Mouse (Mus musculus) CH12.LX (cell line): ENCODE measurements around the gene Ms4a1. TPM values are rescaled to one million over a fixed set of nuclear protein-coding genes. Genes with fewer than 3 reads are reported as not detected.

Experiments used
- DNase-seq: peaks from one replicate; pipeline ENCODE4 v3.0.0-alpha.2; 2013; ENCODE audit errors: extremely low read depth
- H3K27ac ChIP-seq: 2 replicates; pipeline ENCODE4 v1.5.1; 2012; ENCODE audit warnings: low read depth, mild to moderate bottlenecking, control low read depth, moderate library complexity; ENCODE audit not compliant: insufficient read depth
- H3K27me3 ChIP-seq: replicated peaks from 2 replicates; pipeline ENCODE3; 2012; ENCODE audit warnings: inconsistent platforms
- H3K36me3 ChIP-seq, 2 experiments: replicated peaks in 1 of 2; 2 replicates each; pipeline versions ENCODE3 to v1.6.1; 2012; ENCODE audit warnings: inconsistent platforms in 1 of 2, low read length in 1 of 2, mild to moderate bottlenecking in 1 of 2, mixed read lengths in 1 of 2, moderate library complexity in 1 of 2; ENCODE audit not compliant: control insufficient read depth in 1 of 2, insufficient read depth in 1 of 2
- H3K4me1 ChIP-seq, 2 experiments: 2 replicates each; pipeline ENCODE4 v1.6.1; 2012; ENCODE audit warnings: inconsistent platforms in 1 of 2, moderate library complexity in 1 of 2; ENCODE audit not compliant: insufficient read depth in 2 of 2, control insufficient read depth in 1 of 2
- H3K4me2 ChIP-seq: 2 replicates; pipeline ENCODE4 v1.6.1; 2012; ENCODE audit warnings: low read depth, mild to moderate bottlenecking, control low read depth; ENCODE audit not compliant: poor library complexity, insufficient read depth, severe bottlenecking
- H3K4me3 ChIP-seq, 3 experiments: fragments of 150-350 bp in 1 of 3; sonication (generic) in 1 of 3; replicated peaks in 1 of 3; 2 replicates each; pipeline versions ENCODE3 to v1.5.1; 2011 to 2012; ENCODE audit warnings: low read depth in 2 of 3, low read length in 2 of 3, mild to moderate bottlenecking in 2 of 3, moderate library complexity in 2 of 3, control low read depth in 1 of 3, improper control_type of control experiment in 1 of 3, inconsistent platforms in 1 of 3, mixed read lengths in 1 of 3; ENCODE audit not compliant: poor library complexity in 1 of 3
- H3K79me2 ChIP-seq: replicated peaks from 2 replicates; pipeline ENCODE4 v1.6.1; 2012; ENCODE audit warnings: mild to moderate bottlenecking, moderate library complexity; ENCODE audit not compliant: control insufficient read depth, poor library complexity, insufficient read depth, severe bottlenecking; ENCODE audit errors: extremely low read depth
- H3K9ac ChIP-seq: 2 replicates; pipeline ENCODE4 v1.6.1; 2012; ENCODE audit warnings: low read depth, mild to moderate bottlenecking, control low read depth, moderate library complexity; ENCODE audit not compliant: insufficient read depth
- H3K9me3 ChIP-seq: replicated peaks from 2 replicates; pipeline ENCODE3; 2012; ENCODE audit warnings: low read length, inconsistent platforms, mixed read lengths
- BHLHE40 ChIP-seq: IDR thresholded peaks from 2 replicates; pipeline ENCODE4 v1.6.1; 2011; ENCODE audit warnings: mild to moderate bottlenecking, low read depth, low read length, improper control_type of control experiment
- CHD1 ChIP-seq: IDR thresholded peaks from 2 replicates; pipeline ENCODE4 v1.6.1; 2012; ENCODE audit warnings: low read depth, low read length, improper control_type of control experiment, inconsistent platforms
- CHD2 ChIP-seq: IDR thresholded peaks from 2 replicates; pipeline ENCODE4 v1.6.1; 2011; ENCODE audit warnings: low read length, improper control_type of control experiment
- CTCF ChIP-seq, 2 experiments: IDR thresholded peaks in 1 of 2; conservative IDR thresholded peaks in 1 of 2; 2 replicates each; pipeline ENCODE4 v1.5.1; 2011 to 2012; ENCODE audit warnings: low read depth in 2 of 2, low read length in 2 of 2, improper control_type of control experiment in 1 of 2, inconsistent platforms in 1 of 2, mild to moderate bottlenecking in 1 of 2, moderate library complexity in 1 of 2
- ELF1 ChIP-seq: IDR thresholded peaks from 2 replicates; pipeline ENCODE4 v1.6.1; 2014; ENCODE audit warnings: low read depth, mild to moderate bottlenecking, inconsistent platforms, low read length, improper control_type of control experiment
- EP300 ChIP-seq: IDR thresholded peaks from 2 replicates; pipeline ENCODE4 v1.6.1; 2011; ENCODE audit warnings: low read length, improper control_type of control experiment
- ETS1 ChIP-seq: conservative IDR thresholded peaks from 2 replicates; pipeline ENCODE4 v1.6.1; 2012; ENCODE audit warnings: low read depth, mild to moderate bottlenecking, inconsistent platforms, low read length, improper control_type of control experiment, moderate library complexity
- GABPA ChIP-seq: IDR thresholded peaks from 2 replicates; pipeline ENCODE4 v1.6.1; 2012; ENCODE audit warnings: low read depth, low read length, improper control_type of control experiment, inconsistent platforms; ENCODE audit not compliant: insufficient replicate concordance
- HCFC1 ChIP-seq: IDR thresholded peaks from 2 replicates; pipeline ENCODE4 v1.6.1; 2012; ENCODE audit warnings: low read depth, mild to moderate bottlenecking, inconsistent platforms, low read length, improper control_type of control experiment
- IRF4 ChIP-seq: IDR thresholded peaks from 2 replicates; pipeline ENCODE4 v1.6.1; 2014; ENCODE audit warnings: low read depth, mild to moderate bottlenecking, inconsistent platforms, low read length, improper control_type of control experiment
- JUN ChIP-seq: IDR thresholded peaks from 2 replicates; pipeline ENCODE4 v1.6.1; 2011; ENCODE audit warnings: low read depth, mild to moderate bottlenecking, low read length, improper control_type of control experiment, moderate library complexity; ENCODE audit not compliant: insufficient read depth
- JUND ChIP-seq: conservative IDR thresholded peaks from 2 replicates; pipeline ENCODE4 v1.6.1; 2011; ENCODE audit warnings: low read depth, low read length, improper control_type of control experiment
- KAT2A ChIP-seq: IDR thresholded peaks from 2 replicates; pipeline ENCODE4 v1.6.1; 2012; ENCODE audit warnings: low read length, improper control_type of control experiment, inconsistent platforms; ENCODE audit not compliant: insufficient replicate concordance
- MAFK ChIP-seq: IDR thresholded peaks from 2 replicates; pipeline ENCODE4 v1.6.1; 2011; ENCODE audit warnings: low read length, improper control_type of control experiment; ENCODE audit not compliant: insufficient replicate concordance
- MAX ChIP-seq: IDR thresholded peaks from 2 replicates; pipeline ENCODE4 v1.6.1; 2011; ENCODE audit warnings: low read length, improper control_type of control experiment
- MAZ ChIP-seq: IDR thresholded peaks from 2 replicates; pipeline ENCODE4 v1.6.1; 2012; ENCODE audit warnings: low read depth, mild to moderate bottlenecking, inconsistent platforms, low read length, improper control_type of control experiment, moderate library complexity
- MEF2A ChIP-seq: IDR thresholded peaks from 2 replicates; pipeline ENCODE4 v1.6.1; 2014; ENCODE audit warnings: low read depth, mild to moderate bottlenecking, inconsistent platforms, low read length, improper control_type of control experiment, borderline replicate concordance
- MXI1 ChIP-seq: IDR thresholded peaks from 2 replicates; pipeline ENCODE4 v1.6.1; 2011; ENCODE audit warnings: mild to moderate bottlenecking, low read depth, low read length, improper control_type of control experiment
- MYC ChIP-seq: IDR thresholded peaks from 2 replicates; pipeline ENCODE4 v1.6.1; 2011; ENCODE audit warnings: low read depth, mild to moderate bottlenecking, improper control_type of control experiment, low read length
- PAX5 ChIP-seq: IDR thresholded peaks from 2 replicates; pipeline ENCODE4 v1.6.1; 2012; ENCODE audit warnings: low read length, inconsistent platforms, mixed read lengths
- RAD21 ChIP-seq: IDR thresholded peaks from 2 replicates; pipeline ENCODE4 v1.6.1; 2011; ENCODE audit warnings: low read depth, mild to moderate bottlenecking, low read length, improper control_type of control experiment, moderate library complexity
- SMC3 ChIP-seq: IDR thresholded peaks from 2 replicates; pipeline ENCODE4 v1.6.1; 2011; ENCODE audit warnings: low read depth, low read length, improper control_type of control experiment
- TCF12 ChIP-seq: IDR thresholded peaks from 2 replicates; pipeline ENCODE4 v1.6.1; 2014; ENCODE audit warnings: low read depth, mild to moderate bottlenecking, inconsistent platforms, low read length, improper control_type of control experiment
- USF1 ChIP-seq: IDR thresholded peaks from 2 replicates; pipeline ENCODE4 v1.6.1; 2014; ENCODE audit warnings: low read depth, mild to moderate bottlenecking, inconsistent platforms, low read length, improper control_type of control experiment
- ZC3H11A ChIP-seq: IDR thresholded peaks from 2 replicates; pipeline ENCODE4 v1.6.1; 2012; ENCODE audit warnings: low read depth, mild to moderate bottlenecking, inconsistent platforms, low read length, improper control_type of control experiment
- ZKSCAN1 ChIP-seq: IDR thresholded peaks from 2 replicates; pipeline ENCODE4 v1.6.1; 2012; ENCODE audit warnings: low read depth, inconsistent platforms, low read length, improper control_type of control experiment, borderline replicate concordance
- ZMIZ1 ChIP-seq: IDR thresholded peaks from 2 replicates; pipeline ENCODE4 v1.6.1; 2012; ENCODE audit warnings: low read depth, mild to moderate bottlenecking, inconsistent platforms, low read length, improper control_type of control experiment
- ZNF384 ChIP-seq: IDR thresholded peaks from 2 replicates; pipeline ENCODE4 v1.6.1; 2012; ENCODE audit warnings: low read depth, low read length, improper control_type of control experiment, inconsistent platforms
- dilution Hi-C: fragments of 300-500 bp; cut with MboI; formaldehyde crosslinking; loops from 2 replicates; pipeline ENCODE4 v1.14.3; 2020; ENCODE audit warnings: low sequenced_read_pairs; ENCODE audit not compliant: extremely low pct_unique_long_range_greater_than_20kb, extremely low pct_ligation_motif_present
- in situ Hi-C: fragments of 300-500 bp; cut with MboI; formaldehyde crosslinking; loops from 3 replicates; pipeline ENCODE4 v1.14.3; 2019; ENCODE audit warnings: low sequenced_read_pairs, low pct_ligation_motif_present, low pct_unique_long_range_greater_than_20kb, mixed read lengths
- polyA plus RNA-seq: library from polyadenylated mRNA; unstranded; fragments of >175 nt; gene quantifications from 2 replicates; pipeline ENCODE4 v1.2.1, GENCODE M21; 2012; ENCODE audit warnings: low read depth; ENCODE audit not compliant: insufficient read length
- total RNA-seq, 2 experiments: library from RNA; depleted of rRNA; stranded (reverse); fragments of 300-350 nt in 1 of 2; fragments of >200 nt in 1 of 2; gene quantifications; 2 replicates each; pipeline ENCODE4 v1.2.3; 2012 to 2014

Ms4a1 gene
- total and polyA plus RNA-seq, 3 experiments = 106 to 642 (median 387) TPM

- TF ChIP-seq SMC3 (no peak), MAZ (no peak)
Measured at GRCm38 (mm10) chr19:11244230-11244629, 21.8 kb downstream of the Ms4a1 start (continued).

DNA sequence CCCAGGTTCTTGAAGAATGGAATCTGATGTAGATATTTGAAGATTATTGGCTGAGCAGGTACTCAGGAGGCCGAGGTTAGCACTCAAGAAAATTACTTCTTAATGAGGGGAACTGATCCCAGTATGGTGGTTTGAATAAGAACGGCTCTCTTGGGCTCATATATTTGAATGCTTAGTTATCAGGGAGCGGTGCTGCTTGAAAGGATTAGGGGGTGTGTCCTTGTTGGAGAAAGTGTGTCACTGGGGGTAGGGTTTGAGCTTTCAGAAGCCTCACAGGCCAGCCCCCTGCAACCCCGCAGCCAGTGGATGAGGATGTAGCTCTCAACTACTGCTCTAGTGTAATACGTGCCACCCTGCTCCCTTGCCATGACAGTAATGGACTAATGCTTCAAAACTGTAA lies 23.5 kb downstream of the Ms4a1 start:
- TF ChIP-seq PAX5 (no peak), EP300 (no peak), JUN (no peak), SMC3 (no peak), HCFC1 (no peak), ZMIZ1 (no peak), JUND (no peak), CHD2 (no peak), ZNF384 (no peak), CHD1 (no peak), RAD21 (no peak), ZC3H11A (no peak), MAFK (no peak), CTCF (conservative IDR thresholded peaks at IDR 0.05 in 1 of 2, IDR thresholded peaks at IDR 0.05 in 1 of 2; ENCODE audit: low read depth in 2 of 2, low read length in 2 of 2) (no peak), MAX (no peak), MXI1 (no peak), IRF4 (no peak), MEF2A (no peak), KAT2A (no peak), BHLHE40 (no peak)
- TF ChIP-seq, all 38 proteins: peak for 0
- dilution Hi-C loops (no loop called here), in situ Hi-C loops (no loop called here)
- H3K79me2 ChIP-seq = no peaks in the 10 kb centered on the region
- no peak overlapping the region for H3K27ac ChIP-seq
- peaks cover 15 to 48% of the 10 kb centered on the region in 2 experiments for H3K4me1 ChIP-seq
- H3K9ac ChIP-seq = no peak overlapping the region
- peak; percentile 59 for DNase-seq
- no peak overlapping the region for H3K4me3 ChIP-seq
- H3K9me3 ChIP-seq = peaks cover 3% of the 10 kb centered on the region
- H3K36me3 ChIP-seq = no peaks in the 10 kb centered on the region
- no peak overlapping the region for H3K4me2 ChIP-seq
- H3K27me3 ChIP-seq = no peaks in the 10 kb centered on the region

- DNase-seq = no peak
- H3K4me2 ChIP-seq = no peak overlapping the region
- no peak overlapping the region for H3K9ac ChIP-seq
- H3K9me3 ChIP-seq = no peaks in the 10 kb centered on the region
- H3K27me3 ChIP-seq = no peaks in the 10 kb centered on the region
- in situ Hi-C loops = no loop called here
- no peaks in the 10 kb centered on the region for H3K79me2 ChIP-seq
- TF ChIP-seq ELF1 = no peak
- no peak for TF ChIP-seq EP300
- no peak for TF ChIP-seq JUND
- no peak for TF ChIP-seq MYC
- no peak for TF ChIP-seq IRF4
- no peak for TF ChIP-seq ZKSCAN1
- TF ChIP-seq RAD21 = no peak
- no peak for TF ChIP-seq ZC3H11A
- TF ChIP-seq BHLHE40 = no peak
- TF ChIP-seq CTCF (conservative IDR thresholded peaks at IDR 0.05 in 1 of 2, IDR thresholded peaks at IDR 0.05 in 1 of 2; ENCODE audit: low read depth in 2 of 2, low read length in 2 of 2) = no peak
- no peak for TF ChIP-seq CHD1
- no peak for TF ChIP-seq ETS1
- TF ChIP-seq GABPA = no peak
- no peak for TF ChIP-seq USF1
- no peak for TF ChIP-seq MAFK
- no peak for TF ChIP-seq TCF12
- no peak for TF ChIP-seq SMC3
- no peak for TF ChIP-seq KAT2A
- TF ChIP-seq ZNF384 = no peak
- no peak overlapping the region for H3K27ac ChIP-seq
- no peaks in the 10 kb centered on the region for H3K36me3 ChIP-seq
- H3K4me3 ChIP-seq = no peak overlapping the region
- peaks cover 0 to 24% of the 10 kb centered on the region in 2 experiments; a peak in 2 of 4 replicates for H3K4me1 ChIP-seq
- dilution Hi-C loops = no loop called here
Measured at GRCm38 (mm10) chr19:11235820-11236219, 30.2 kb downstream of the Ms4a1 start.
